Mouse (Mus musculus) erythroblast, embryonic 14.5 days (primary cell): ENCODE measurements around the gene Npy.

Experiments used
- GATA1 ChIP-seq: IDR thresholded peaks from 2 replicates; pipeline ENCODE4 v1.6.1; 2012; ENCODE audit warnings: low read length, inconsistent platforms, mixed read lengths
- TAL1 ChIP-seq: IDR thresholded peaks from 3 replicates; pipeline ENCODE4 v1.6.1; 2012; ENCODE audit warnings: low read length, inconsistent platforms, mixed read lengths

GRCm38 (mm10) chr6:49792524-49792923 lies 30.0 kb upstream of the Npy start:
- no peak for TF ChIP-seq GATA1
- no peak for TF ChIP-seq TAL1
